Mouse (Mus musculus): Measurements from ENCODE around the gene Vmn1r152. TPM values are rescaled to one million over a fixed set of nuclear protein-coding genes. Genes with fewer than 3 reads are reported as not detected.

The Vmn1r152 gene
- polyA plus RNA-seq (2021; fragmentation: Nextera tagmentation), result not detected in 2 replicates
- long read RNA-seq, experiment 1, result 0 reads
- long read RNA-seq, experiment 2, result 0 reads

DNA sequence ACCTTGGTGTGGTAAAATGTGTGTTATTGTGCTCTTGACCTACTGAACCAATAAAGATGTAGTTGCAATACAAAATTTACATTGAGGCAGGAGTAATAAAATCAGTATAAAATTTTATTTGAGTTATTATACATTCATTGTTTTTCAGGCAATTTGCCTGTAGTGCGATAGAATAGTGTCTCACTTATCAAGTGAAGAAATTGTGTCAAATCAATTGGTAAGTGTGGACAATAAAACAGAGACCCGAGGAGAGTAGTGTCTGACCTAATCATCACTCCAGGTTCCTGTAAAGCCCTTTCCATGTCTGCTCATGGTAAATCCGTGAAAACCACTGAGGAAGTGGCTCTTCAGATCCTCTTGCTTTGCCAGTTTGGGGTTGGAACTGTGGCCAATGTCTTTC is at the start of gene Vmn1r152:
Gene Vmn1r152 (plus strand): TSS at position 301 of the 400 bp plus-strand sequence.

DNA sequence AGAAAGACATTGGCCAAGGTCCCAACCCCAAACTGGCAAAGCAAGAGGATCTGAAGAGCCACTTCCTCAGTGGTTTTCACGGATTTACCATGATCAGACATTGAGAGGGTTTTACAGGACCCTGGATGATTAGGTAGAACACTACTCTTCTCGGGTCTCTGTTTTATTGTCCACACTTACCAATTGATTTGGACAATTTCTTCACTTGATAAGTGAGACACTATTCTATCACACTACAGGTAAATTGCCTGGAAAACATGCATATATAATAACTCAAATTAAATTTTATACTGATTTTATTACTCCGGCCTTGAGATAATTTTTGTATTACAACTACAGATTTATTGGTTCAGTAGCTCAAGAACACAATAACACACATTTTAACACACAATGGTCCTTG is 23.2 kb upstream of the Vmn1r152 start, which contains the start of gene Vmn1r151:
Gene Vmn1r151 (minus strand): TSS at position 101 of the 400 bp plus-strand sequence.

GRCm38 (mm10) chr7:22534787-22535186 is 12.0 kb downstream of the Vmn1r152 start, which contains the start of gene Gm8677:
TSS of gene Gm8677 (minus strand) at chr7:22534887.

DNA sequence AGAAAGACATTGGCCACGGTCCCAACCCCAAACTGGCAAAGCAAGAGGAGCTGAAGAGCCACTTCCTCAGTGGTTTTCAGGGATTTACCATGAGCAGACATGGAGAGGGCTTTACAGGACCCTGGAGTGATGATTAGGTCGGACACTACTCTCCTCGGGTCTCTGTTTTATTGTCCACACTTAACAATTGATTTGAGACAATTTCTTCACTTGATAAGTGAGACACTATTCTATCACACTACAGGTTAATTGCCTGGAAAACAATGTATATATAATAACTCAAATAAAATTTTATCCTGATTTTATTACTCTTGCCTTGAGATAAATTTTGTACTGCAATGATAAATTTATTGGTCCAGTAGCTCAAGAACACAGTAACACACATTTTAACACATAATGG is 42.5 kb downstream of the Vmn1r152 start, which contains the start of gene Gm4201:
Gene Gm4201 (minus strand): TSS at position 101 of the 400 bp plus-strand sequence.

Other genes with a start within 250 kb of the Vmn1r152 start
- not detected in 2 replicates for gene Gm4187, start 193.2 kb upstream of the Vmn1r152 start, polyA plus RNA-seq (2021; fragmentation: Nextera tagmentation)
- not detected in 2 replicates for gene Gm8660, start 151.9 kb upstream of the Vmn1r152 start, polyA plus RNA-seq (2021; fragmentation: Nextera tagmentation)
- not detected in 2 replicates for gene Vmn1r148, start 109.4 kb upstream of the Vmn1r152 start, polyA plus RNA-seq (2021; fragmentation: Nextera tagmentation)
- gene Vmn1r149, start 84.7 kb upstream of the Vmn1r152 start, polyA plus RNA-seq (2021; fragmentation: Nextera tagmentation), result not detected in 2 replicates
- gene Gm10665, start 58.9 kb upstream of the Vmn1r152 start, polyA plus RNA-seq (2021; fragmentation: Nextera tagmentation), result not detected in 2 replicates
- gene Vmn1r151, start 23.3 kb upstream of the Vmn1r152 start, polyA plus RNA-seq (2021; fragmentation: Nextera tagmentation), result not detected in 2 replicates
- gene Gm8677, start 11.9 kb downstream of the Vmn1r152 start, polyA plus RNA-seq (2021; fragmentation: Nextera tagmentation), result not detected in 2 replicates
- not detected in 2 replicates for gene Gm4201, start 42.4 kb downstream of the Vmn1r152 start, polyA plus RNA-seq (2021; fragmentation: Nextera tagmentation)
- gene Gm4565, start 65.2 kb downstream of the Vmn1r152 start, polyA plus RNA-seq (2021; fragmentation: Nextera tagmentation), result not detected in 2 replicates
- not detected in 2 replicates for gene Vmn1r155, start 135.1 kb downstream of the Vmn1r152 start, polyA plus RNA-seq (2021; fragmentation: Nextera tagmentation)
- gene Gm8693, start 169.3 kb downstream of the Vmn1r152 start, polyA plus RNA-seq (2021; fragmentation: Nextera tagmentation), result not detected in 2 replicates
- not detected in 2 replicates for gene Gm4567, start 196.7 kb downstream of the Vmn1r152 start, polyA plus RNA-seq (2021; fragmentation: Nextera tagmentation)
- gene Vmn1r157, start 238.7 kb downstream of the Vmn1r152 start, polyA plus RNA-seq (2021; fragmentation: Nextera tagmentation), result not detected in 2 replicates